Mouse (Mus musculus) adrenal gland, postnatal 36 days (tissue): ENCODE data around the gene BC048562. TPM values are rescaled to one million over a fixed set of nuclear protein-coding genes. Genes with fewer than 3 reads are reported as not detected.

Experiments used
- DNase-seq, 2 experiments: peaks; one replicate each; pipeline ENCODE4 v3.0.0; 2021; ENCODE audit warnings: mixed read lengths in 1 of 2
- long read RNA-seq, 2 experiments: library from polyadenylated mRNA; stranded (forward); transcript quantifications; one replicate each; pipeline ENCODE4 v2.0.0; 2021; ENCODE audit warnings: borderline sequencing depth in 2 of 2
- total RNA-seq, 2 experiments: library from RNA; stranded (reverse); gene quantifications; 2 replicates each; pipeline ENCODE4 v1.2.3; 2021

BC048562 gene
- total RNA-seq, result not detected
- long read RNA-seq, experiment 1, result 0 reads
- long read RNA-seq, experiment 2, result 0 reads

DNA sequence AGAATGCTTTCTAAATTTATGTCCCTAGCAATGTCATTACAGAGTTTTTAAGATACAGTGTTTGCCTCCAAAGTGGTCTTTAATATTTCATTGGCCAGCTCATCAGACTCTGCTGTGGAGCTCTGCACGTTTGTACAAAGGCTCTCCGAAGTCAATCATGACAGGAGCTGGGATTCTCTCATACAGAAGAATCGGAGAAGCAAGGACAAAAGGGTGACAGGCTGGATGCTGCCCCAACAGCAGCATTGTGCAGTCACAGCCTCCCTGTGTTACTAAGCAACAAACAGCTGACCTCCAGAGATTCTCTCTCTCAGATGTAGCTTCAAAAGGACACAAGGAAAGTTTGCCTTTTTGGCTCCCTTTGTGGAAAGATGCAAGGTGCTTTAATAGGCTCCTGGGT, at the start of gene BC048562:
BC048562 (plus strand) TSS at position 301 of the 400 bp plus-strand sequence.
- DNase-seq, result no peak

DNA sequence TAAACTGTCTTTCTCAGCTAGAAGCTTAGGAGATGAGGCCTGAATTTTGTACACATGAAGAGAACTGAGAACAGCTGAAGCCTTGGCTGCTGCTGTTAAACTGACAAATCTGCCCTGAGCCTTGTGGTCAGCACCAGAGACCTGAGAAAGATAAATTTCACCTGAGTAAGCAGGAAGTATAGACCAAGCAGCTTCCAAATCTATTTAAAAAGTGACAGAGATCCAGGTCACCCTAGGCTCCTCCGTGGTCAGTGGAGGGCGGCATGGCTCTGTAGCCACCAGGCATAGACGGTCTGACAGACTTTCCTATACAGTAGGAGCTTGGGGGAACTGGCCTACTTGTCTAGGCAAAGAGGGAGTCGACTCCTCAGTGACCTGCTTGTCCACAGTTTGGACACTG, 49.5 kb upstream of the BC048562 start:
- DNase-seq, result no peak

DNA sequence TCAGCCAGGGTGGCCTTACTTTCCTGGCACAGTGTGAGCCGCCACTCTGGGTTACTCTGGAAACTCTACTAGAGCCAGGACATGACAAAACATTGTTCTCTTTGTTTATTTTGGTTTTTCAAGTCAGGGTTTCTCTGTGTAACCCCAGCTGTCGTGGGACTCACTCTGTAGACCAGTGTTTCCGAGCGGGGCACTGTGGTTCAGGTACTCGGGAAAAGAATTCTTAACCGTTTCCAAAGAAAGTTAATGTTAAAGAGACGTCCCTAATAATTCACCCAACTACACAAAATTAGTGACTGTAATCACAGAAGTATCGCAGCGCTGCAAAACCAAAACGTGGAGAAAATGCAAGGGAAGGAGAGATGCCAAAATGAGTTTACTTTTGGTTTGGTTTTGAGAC, 47.7 kb upstream of the BC048562 start:
- DNase-seq, result no peak

DNA sequence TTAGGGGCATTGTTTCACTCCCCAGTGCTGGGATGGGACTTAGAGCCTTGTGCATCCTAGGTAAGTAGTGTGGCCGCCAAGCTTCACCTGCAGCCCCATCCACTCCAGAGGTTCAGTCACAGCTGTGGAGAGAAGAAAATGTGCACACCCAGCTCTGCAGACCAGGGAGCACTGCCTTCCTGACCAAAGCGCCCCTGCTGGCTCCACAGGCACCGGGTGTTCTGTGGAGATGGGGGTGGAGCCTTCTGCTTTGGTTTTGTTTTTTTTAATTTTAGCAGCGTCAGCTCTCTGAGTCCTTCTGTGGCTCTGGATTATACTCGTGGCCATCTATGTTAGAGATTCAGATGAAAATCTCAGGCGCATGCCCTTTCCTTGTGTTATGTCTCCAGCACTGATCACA, 47.1 kb upstream of the BC048562 start:
- DNase-seq, result no peak

DNA sequence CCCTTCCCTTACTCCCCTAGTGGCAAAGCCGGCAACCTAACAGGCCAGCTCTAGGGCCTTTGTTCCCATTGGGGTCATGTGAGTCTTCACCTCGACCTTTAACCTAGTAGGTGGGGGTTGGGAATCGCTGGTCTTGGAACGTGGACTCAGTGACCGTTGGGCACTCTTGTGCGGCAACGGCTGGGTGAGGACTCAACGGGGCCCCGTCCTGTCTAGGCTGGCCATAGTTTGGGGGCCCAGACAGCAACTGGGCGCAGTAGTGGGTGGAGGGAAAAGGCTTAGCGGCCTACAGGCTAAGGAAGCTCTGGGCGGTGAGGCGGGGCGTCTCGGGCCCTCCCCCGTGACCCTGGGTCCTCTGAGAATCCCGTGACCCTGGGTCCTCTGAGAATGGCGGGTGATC, 43.6 kb upstream of the BC048562 start, which contains the start of gene 1700102P08Rik:
1700102P08Rik (plus strand) TSS at position 130 of the 400 bp plus-strand sequence.
- no peak for DNase-seq

DNA sequence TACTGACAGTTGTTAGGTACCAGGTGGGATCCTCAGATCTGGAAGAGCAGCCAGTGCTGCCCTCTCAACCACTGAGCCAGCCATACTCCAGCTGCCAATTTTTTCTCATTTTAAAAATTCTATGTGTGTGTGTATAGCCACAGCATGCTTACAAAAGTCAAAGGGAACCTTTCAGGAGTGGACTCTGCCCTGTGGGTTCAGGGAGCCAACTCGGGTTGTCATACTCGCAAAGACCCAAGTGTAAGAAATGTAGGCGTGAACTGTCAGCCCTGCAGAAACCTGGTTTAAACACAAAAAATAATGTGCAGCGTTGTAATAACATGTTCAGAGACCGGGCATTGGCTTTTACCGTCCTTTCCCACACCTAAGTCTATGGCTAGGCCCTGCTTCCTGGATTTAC, 42.1 kb upstream of the BC048562 start:
- no peak for DNase-seq

DNA sequence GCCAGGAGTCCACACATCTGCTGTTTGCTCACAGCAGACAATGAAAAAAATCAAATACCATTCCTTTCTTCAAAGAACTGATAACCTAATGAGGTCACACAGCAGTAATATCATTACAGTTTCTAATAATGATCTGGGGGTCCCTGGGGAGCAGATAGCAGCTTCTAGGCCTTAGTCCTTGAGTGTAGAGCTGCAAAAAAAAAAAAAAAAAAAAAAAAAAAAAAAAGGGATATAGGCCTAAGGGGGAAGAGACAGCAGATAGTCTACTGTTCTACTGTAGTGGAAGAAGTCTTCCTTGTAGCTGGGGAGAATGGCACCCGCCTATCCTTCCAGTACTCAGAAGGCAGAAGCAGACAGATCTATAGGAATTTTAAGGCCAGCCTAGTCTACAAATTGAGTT, 40.9 kb upstream of the BC048562 start:
- no peak for DNase-seq

DNA sequence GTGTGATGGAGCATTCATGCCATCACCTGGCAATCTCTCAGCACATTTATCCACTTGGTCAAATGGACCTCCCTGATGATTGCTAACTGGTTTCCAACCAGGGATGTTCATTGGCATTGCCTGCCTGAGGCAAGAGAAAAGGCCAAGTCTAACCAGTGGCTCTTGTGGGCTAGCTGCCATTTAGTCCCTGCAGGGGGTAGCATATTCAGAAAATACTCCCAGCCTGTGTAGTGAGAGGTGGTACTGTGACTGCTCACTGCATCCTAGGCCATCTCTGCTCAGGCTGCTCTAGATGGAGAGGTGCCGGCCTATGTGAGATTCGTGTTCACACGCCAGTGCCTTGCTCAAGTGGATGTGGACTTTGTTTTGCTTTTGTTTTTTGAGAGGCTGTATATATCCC, 38.0 kb upstream of the BC048562 start:
- DNase-seq, result no peak

DNA sequence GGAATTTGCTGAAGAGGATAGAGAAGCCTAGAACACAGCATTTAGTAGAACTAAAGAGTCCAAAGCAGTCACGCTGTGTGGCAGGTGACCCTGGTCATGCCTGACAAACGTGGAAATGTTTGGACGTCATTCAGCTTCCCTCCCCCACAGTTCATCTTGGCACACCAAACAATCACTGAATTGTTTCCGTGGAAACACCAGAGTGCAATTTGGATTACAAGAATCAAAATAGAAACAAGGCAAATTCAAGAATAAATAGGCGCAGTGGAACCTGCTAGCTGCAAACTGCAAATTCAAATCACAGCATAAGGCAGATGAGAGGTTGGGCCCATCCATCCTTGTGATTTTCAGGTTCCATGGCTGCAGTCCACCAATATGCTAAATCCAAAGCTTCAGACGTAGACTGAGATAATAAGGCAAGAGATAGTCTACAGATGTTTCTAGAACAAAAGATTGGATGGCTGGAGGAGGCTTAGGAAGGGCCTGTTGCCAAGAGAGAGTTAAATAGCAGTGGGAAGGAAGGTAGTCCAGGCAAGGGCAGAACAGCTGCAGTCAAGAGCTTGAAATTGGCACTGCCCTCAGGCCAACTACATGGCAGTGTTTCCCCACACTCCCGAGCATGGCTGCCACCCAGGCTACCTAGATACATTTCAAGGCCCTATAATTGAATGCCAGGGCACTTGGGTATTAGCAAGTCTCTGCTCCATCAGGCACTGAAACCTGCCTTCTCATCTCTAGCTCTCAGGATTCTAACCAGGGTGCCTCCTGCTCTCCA, 34.9 kb upstream of the BC048562 start:
- DNase-seq, result peak; percentile 42 to 55

DNA sequence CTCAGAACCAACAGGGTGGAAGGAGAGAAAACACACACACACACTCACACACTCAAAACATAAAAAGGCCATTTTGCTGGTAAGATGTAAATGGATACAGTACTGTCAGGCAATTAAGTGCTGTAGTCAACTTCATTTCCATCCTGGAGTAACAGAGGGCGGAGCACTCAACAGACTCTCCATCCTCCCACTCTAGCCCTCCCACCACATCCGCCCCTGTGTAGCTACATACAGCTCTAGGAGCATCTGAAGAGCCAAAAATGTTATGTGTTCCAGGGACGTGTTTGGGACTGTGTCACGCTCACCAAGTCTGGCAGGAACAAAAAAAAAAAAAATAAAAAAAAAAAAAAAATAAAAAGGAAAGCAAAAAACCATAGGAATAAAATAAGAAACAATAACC, 33.2 kb upstream of the BC048562 start:
- no peak for DNase-seq

DNA sequence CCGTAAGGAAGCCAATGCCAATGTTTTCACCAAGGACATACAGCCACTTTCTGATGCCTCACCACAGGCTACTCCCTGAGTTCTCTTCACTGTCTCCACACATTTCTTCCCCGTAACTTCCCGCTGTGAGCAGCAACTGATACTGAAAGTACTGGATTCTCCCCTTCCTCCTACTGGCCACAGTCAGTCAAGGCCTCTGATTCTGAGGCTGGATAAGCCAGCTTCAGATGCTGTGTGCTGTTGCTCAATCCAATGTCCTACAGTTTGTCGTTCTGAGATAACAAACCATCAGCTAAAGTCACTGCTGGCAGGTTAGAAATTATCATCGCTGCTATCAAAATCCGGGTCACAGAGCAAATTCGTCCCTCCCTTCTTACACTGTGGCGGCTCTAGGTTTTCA, 31.8 kb upstream of the BC048562 start:
- peak; percentile 22 to 24 for DNase-seq

DNA sequence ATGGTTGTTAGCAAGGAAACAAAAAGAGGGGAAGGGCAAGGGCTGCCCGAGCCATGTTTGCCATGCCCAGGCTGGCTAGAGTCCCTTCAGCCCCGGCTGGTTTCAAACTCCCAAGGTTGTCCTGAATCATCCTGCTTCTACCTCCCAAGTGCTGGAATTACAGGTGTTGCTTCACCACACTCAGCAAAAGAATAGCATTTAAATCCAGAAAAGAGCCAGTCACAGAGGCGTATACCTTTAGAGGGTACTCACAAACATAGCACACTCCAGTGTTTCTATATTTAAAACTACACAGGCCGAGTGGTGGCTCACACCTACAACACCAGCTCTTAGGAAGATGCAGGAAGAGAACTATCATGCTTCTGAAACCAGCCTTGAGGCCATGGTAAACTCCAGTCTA, 26.7 kb upstream of the BC048562 start:
- no peak for DNase-seq

DNA sequence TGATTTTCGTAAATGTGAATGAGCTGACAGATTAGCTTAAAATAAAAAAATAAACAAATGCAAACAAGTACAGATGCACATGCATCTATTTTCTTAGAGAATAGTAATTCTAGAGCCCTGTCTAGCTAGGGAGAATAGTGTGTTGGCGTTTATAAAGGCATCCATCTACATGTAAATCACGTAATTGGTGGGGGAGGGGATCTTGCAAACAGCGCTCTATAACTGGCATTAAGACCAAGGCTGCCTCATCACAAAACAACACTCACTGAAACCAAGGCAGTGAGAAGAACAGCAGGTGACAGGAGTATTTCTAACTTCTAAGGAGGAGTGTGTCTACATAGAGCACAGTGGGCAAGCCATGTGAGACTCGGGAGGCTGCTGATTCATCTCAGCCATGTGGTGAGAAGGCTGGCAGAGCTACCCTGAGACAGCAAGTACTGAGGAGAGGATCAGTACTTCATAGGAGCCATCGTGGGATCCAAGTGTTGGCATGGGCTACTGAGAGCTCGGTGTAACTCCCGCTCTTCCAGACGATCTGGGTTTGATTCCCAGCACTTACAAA, 24.8 kb upstream of the BC048562 start:
- DNase-seq, result no peak

DNA sequence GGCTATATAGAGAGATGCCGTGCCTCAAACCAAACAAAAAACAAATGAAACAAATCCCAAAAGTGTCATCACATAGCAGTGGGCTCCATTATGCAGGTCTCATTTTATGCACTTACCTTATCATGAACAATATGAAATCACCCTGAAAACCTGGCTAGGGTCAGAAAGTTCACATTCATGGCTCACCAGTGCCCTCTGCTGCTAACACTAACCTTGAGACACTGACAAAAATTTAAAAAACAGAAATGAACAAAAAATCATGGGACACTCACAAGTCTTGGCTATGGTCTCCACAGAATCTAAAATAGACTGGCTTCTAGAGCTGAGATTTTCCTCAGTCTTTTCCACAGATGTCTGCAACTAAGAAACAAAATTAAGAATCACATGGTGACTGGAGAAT, 24.1 kb upstream of the BC048562 start:
- DNase-seq, result peak; percentile 24 to 67

DNA sequence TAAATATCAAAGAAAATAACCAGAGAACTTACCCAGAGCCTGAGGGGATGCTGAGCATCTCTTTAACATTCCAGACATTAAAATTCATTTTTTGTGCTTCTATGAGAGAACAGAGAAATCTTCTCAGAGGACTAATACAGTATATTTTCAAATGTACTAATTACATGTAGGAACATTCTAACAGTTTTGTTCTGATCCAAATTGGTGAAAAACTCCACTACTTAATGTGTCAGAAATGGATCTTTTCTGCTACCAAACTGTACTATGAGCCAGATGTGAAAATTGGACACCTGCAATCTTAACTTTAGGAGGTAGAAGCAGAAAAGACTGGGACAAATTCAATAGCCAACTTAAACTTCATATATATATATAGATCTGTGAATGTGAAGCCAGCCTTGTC, 7.9 kb upstream of the BC048562 start, which contains the start of gene Ccdc36:
Ccdc36 (minus strand) TSS at position 101 of the 400 bp plus-strand sequence.
- DNase-seq, result no peak

DNA sequence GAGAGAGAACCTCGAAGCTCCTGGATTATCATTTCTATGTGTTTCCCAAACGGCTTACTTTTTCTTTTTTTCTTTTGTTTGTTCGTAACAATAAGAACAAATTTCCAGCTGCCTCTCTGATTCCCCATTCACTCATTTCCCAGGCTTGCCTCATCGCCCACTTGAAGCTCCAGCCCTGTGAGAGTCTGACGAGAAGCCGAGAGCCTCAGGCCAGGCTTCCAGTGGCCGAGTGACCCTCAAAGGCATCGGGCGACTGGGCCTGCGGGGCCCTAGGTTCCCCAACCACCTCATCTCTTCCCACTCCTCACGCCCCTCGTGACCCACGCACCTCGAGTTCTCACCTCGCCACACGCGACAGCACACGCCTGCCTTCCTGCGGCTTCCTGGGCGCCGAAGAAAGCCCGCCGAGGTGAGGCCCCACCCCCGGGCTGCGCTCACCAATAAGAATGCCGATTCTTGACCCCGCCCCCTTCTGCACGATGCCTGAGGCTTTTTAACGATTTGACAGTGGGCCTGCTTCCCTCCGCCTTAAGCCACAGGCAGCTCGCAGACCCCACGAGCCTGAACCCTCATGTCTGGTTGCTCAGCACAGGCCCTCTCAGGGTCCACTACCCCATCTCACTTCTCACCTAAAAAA, 4.7 kb upstream of the BC048562 start:
- peak in 1 of 2 experiments; percentile 26 for DNase-seq

DNA sequence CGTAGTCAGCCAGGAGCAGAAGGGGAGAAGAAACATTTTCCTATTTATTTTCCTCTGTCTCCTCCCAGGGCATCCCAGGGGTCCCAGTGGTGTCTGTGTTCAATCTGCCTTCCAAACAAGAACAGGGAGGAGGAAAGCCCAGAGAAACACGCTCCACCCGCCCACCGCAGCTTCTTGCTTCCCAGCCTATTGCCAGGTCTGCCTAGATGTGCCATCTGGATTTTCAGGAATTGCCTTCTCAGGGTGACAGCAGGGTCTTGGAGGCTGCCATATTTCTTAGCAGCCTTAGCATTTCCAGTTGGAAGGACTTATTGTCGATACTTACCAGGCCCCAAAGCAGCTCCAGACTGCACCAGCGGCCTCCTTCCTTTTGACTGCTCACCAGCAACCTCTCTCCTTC, 2.9 kb downstream of the BC048562 start:
- DNase-seq, result no peak

DNA sequence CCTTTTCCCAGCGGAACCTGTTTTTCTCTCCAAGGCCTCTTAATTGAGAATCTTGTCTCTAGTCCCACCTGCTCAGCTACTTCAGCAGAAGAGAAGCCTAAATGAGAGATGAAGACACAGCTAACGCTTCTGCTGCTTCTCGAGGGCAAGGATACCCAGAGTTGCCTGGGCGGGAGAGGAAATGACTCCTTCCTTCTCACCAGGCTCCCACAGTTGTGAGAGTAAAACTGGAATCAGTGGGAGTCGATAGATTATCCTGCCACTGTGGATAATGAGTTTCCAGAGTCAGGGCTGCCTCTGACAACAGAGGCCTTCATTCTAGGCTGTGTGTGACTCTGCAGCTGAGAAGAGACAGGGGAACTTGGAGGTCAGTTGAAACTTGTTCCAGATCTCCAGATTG, 4.2 kb downstream of the BC048562 start:
- no peak for DNase-seq

DNA sequence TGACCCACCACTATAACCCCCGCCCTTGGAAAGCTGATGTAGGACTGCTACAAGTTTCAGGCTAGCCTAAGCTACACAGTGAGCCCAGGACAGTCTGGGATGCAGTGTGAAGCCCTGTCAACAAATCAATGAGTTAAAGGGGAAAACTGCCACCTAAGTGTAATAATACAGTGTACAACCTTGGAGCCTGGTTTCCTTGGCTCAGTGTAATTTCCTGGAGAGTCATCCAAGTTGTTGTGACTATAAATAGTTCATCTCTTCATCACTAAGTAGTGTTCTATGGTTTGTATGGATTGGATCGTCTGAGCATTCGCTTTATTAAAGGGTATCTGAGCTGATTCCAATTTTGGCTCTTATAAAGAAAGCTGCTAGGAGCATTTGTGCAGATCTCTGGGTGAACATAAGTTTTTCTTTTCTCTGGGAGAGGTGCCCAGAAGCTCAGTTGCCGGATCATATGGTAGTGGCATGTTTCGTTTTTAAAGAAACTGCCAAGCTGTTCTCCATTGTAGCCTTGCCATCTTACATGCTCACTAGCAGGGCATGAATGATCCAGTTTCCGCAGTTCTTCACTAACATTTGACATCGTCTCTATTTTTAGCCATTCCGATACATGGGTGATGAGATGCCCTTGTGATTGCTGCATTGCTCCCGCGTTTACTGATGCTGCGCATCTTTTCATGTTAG, 5.1 kb downstream of the BC048562 start:
- no peak for DNase-seq

DNA sequence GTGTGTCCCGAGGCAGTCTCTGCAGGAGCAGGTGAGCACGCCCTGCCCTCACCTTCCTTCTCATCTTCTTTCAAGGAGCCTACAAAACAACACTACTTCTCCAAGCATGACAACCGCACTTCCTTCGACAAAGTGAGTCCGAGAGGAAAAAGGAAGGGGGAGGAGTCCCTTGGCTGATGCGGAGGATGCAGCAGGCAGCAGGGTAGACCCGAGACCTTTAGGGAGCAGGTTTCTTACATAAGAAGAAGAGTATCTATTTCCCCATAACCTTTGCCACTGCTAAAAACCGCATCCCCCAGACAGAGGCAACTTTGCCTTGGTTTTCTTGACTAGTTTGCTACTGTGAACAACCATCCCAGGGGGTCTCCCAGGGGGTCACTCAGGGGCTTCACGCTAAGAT, 8.8 kb downstream of the BC048562 start:
- no peak for DNase-seq

DNA sequence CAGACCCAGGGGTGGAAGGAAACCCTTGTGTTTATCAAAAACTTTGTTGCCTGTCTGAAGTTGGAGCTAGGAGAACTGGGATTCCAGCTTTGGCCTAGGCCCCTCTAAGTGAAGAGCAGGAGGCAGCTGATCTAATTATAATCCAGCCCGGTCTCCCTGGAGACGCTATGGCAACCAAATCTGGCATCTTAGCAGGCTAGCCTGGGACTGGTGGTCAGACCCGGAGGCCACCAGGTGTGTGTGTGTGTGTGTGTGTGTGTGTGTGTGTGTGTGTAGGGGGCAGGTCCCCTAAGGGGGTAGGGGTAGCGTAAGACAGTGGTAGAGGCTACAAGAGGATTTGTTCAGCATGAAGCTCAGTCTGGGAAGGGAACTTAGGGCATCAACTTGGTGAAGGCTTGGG, 13.6 kb downstream of the BC048562 start:
- DNase-seq, result peak; percentile 44 to 52

DNA sequence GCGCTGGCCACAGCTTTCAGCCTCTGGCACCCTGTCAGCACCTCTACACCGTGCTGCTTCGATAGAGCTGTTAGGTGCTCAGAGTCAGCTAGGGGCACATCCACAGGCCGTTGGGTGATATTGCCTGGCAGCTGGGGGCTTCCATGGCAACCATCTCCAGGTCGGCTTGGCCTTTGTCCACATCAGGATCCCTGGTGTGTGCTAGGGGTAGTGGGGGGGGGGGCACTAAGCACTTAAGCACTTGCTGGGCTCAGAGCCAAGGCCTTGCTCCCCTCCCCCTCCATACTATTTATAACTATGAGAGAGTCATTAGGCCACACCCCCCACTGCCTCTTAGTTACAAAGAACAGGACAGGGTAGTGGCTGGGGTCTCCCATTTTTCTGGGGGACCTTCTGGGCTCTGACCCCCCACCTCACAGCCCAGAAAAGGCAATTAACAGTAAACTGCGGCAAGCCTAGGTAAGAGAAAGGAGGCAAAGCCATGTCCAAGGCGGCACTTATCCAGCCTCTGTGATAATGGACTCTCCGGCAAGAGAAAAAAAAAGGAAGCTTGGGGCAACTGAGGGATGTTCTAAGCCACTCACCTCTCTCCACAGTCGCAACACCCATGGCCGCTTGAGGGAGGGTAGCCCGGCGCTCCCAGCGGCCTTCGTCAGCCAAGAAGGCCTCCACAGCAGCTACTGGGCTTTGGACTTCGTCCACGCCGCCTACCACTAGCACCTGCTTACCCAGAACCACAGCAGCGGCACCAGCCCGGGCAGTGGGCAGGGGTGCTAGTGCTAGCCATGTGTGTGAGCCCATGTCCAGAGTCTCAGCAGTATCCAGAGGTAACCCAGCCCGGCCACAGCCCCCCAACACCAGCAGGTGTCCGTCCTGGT, 14.2 kb downstream of the BC048562 start:
- DNase-seq, result peak in 1 of 2 experiments; percentile 42
